11 mouse cellular contexts compared by ENCODE assay signal in genomic region chr5:141139361-141139912, GRCm38 (mm10).
DNase-seq lines count a peak whose midpoint lies in the region; ATAC-seq and TF ChIP-seq lines count a peak whose summit lies in the region.
"Had no signal": no experiment of that assay in that cellular context is flagged by ENCODE, and none has a peak within 500 bp of the region (broad histone marks: within the 10 kb centered on the region; RNA-seq: fewer than 3 reads in every experiment).

No protein-coding gene starts in this region.

- no peak overlapping the region for H3K4me3 ChIP-seq in heart, embryonic 13.5 days
- H3K4me3 ChIP-seq in heart, embryonic 12.5 days: no peak overlapping the region
- no peak overlapping the region for H3K4me3 ChIP-seq in forebrain, embryonic 14.5 days (ENCODE audit: low read depth, low read length)
- no peak overlapping the region for H3K4me3 ChIP-seq in limb, embryonic 15.5 days
- H3K4me3 ChIP-seq in intestine, postnatal 0 days (ENCODE audit: low read depth, low read length): no peak overlapping the region
- H3K4me3 ChIP-seq: left cerebral cortex, adult 2 months had no signal

- H3K36me3 ChIP-seq in heart, embryonic 13.5 days: no peaks in the 10 kb centered on the region
- no peaks in the 10 kb centered on the region for H3K36me3 ChIP-seq in heart, embryonic 12.5 days
- H3K36me3 ChIP-seq in forebrain, embryonic 14.5 days (ENCODE audit: control insufficient read depth, insufficient read depth, low read length): no peaks in the 10 kb centered on the region
- no peaks in the 10 kb centered on the region for H3K36me3 ChIP-seq in limb, embryonic 15.5 days
- H3K36me3 ChIP-seq in intestine, postnatal 0 days (ENCODE audit: control insufficient read depth, insufficient read depth): no peaks in the 10 kb centered on the region

- H3K9ac ChIP-seq in heart, embryonic 13.5 days: 0 out of 2 replicates have a peak overlapping the region, but pooled peaks have one; percentile 3
- no peak overlapping the region for H3K9ac ChIP-seq in heart, embryonic 12.5 days
- H3K9ac ChIP-seq in forebrain, embryonic 14.5 days (ENCODE audit: low read length): peak overlapping the region; percentile 36; the same call in 1 of the 2 replicates
- H3K9ac ChIP-seq in limb, embryonic 15.5 days: no peak overlapping the region
- H3K9ac ChIP-seq in intestine, postnatal 0 days (ENCODE audit: low read depth, low read length): no peak overlapping the region

- no peak for ATAC-seq in heart, embryonic 13.5 days (ENCODE audit: extremely low read depth, insufficient number of reproducible peaks, low FRiP score, low TSS enrichment)
- ATAC-seq in heart, embryonic 12.5 days (ENCODE audit: insufficient number of reproducible peaks, low FRiP score): no peak
- peak; percentile 29; the same call in 1 of the 2 replicates for ATAC-seq in forebrain, embryonic 14.5 days
- ATAC-seq in limb, embryonic 15.5 days (ENCODE audit: insufficient number of reproducible peaks, low FRiP score, low TSS enrichment, low read depth): no peak
- ATAC-seq in intestine, postnatal 0 days: no peak
- ATAC-seq: intestine, embryonic 16.5 days had no signal

- DNase-seq in brain, embryonic 14.5 days (ENCODE audit: low read depth): peak; percentile 78
- peak; percentile 59 for DNase-seq in forebrain, embryonic 14.5 days (ENCODE audit: low spot score)
- DNase-seq in cerebellum, adult 18-20 months: no peak
- no peak for DNase-seq in MN1 (ENCODE audit: low spot score)
- DNase-seq: lung, postnatal 4 days had no signal

- no peaks in the 10 kb centered on the region for H3K9me3 ChIP-seq in heart, embryonic 13.5 days
- H3K9me3 ChIP-seq in heart, embryonic 12.5 days (replicated peaks): no peaks in the 10 kb centered on the region
- no peaks in the 10 kb centered on the region for H3K9me3 ChIP-seq in forebrain, embryonic 14.5 days (replicated peaks; ENCODE audit: control insufficient read depth, low read length)
- no peaks in the 10 kb centered on the region for H3K9me3 ChIP-seq in limb, embryonic 15.5 days
- no peaks in the 10 kb centered on the region for H3K9me3 ChIP-seq in intestine, postnatal 0 days (ENCODE audit: control insufficient read depth)

- TF ChIP-seq POLR2A in brain, embryonic 14.5 days (IDR thresholded peaks at IDR 0.05; ENCODE audit: borderline replicate concordance, extremely low read depth, insufficient read depth, insufficient read length, poor library complexity, severe bottlenecking): no peak

- 50% methylated on average over 14 of the region's 14 CpGs for WGBS in heart, embryonic 13.5 days
- 56% methylated on average over 14 of the region's 14 CpGs for WGBS in heart, embryonic 12.5 days
- 5% methylated on average over 14 of the region's 14 CpGs for WGBS in forebrain, embryonic 14.5 days
- 15% methylated on average over 14 of the region's 14 CpGs for WGBS in limb, embryonic 15.5 days
- 48% methylated on average over 14 of the region's 14 CpGs for WGBS in intestine, postnatal 0 days

- peaks cover 33% of the 10 kb centered on the region for H3K4me1 ChIP-seq in heart, embryonic 13.5 days
- peaks cover 34% of the 10 kb centered on the region for H3K4me1 ChIP-seq in heart, embryonic 12.5 days (replicated peaks)
- peaks cover 9% of the 10 kb centered on the region; the same call in 1 of the 2 replicates for H3K4me1 ChIP-seq in forebrain, embryonic 14.5 days (ENCODE audit: control insufficient read depth, insufficient read depth, low read length)
- H3K4me1 ChIP-seq in limb, embryonic 15.5 days: peaks cover 8% of the 10 kb centered on the region
- no peaks in the 10 kb centered on the region for H3K4me1 ChIP-seq in intestine, postnatal 0 days (replicated peaks; ENCODE audit: control insufficient read depth, insufficient read depth, low read length)

- TF ChIP-seq CTCF in brain, embryonic 14.5 days (IDR thresholded peaks at IDR 0.05; ENCODE audit: borderline replicate concordance, extremely low read depth, insufficient read depth, insufficient read length): no peak
- no peak for TF ChIP-seq CTCF in intestine, postnatal 0 days (IDR thresholded peaks at IDR 0.05; ENCODE audit: low read depth)

- H3K27ac ChIP-seq in heart, embryonic 13.5 days (replicated peaks): peak overlapping the region; percentile 51; the same call in 1 of the 2 replicates
- no peak overlapping the region; the same call in 1 of the 2 replicates for H3K27ac ChIP-seq in heart, embryonic 12.5 days (ENCODE audit: poor library complexity, severe bottlenecking)
- H3K27ac ChIP-seq in forebrain, embryonic 14.5 days (ENCODE audit: low read depth, low read length): peak overlapping the region; percentile 9; the same call in 1 of the 2 replicates
- H3K27ac ChIP-seq in limb, embryonic 15.5 days: no peak overlapping the region
- H3K27ac ChIP-seq in intestine, postnatal 0 days (ENCODE audit: low read depth, low read length): no peak overlapping the region
- H3K27ac ChIP-seq: left cerebral cortex, adult 2 months had no signal

- peak overlapping the region; percentile 24 for H3K4me2 ChIP-seq in heart, embryonic 13.5 days
- no peak overlapping the region for H3K4me2 ChIP-seq in heart, embryonic 12.5 days
- peak overlapping the region; percentile 32 for H3K4me2 ChIP-seq in forebrain, embryonic 14.5 days (ENCODE audit: low read length)
- peak overlapping the region; percentile 15; the same call in 1 of the 2 replicates for H3K4me2 ChIP-seq in limb, embryonic 15.5 days
- no peak overlapping the region for H3K4me2 ChIP-seq in intestine, postnatal 0 days (replicated peaks; ENCODE audit: low read depth)

- H3K27me3 ChIP-seq in heart, embryonic 13.5 days (replicated peaks): no peaks in the 10 kb centered on the region
- no peaks in the 10 kb centered on the region for H3K27me3 ChIP-seq in heart, embryonic 12.5 days (replicated peaks)
- H3K27me3 ChIP-seq in forebrain, embryonic 14.5 days (replicated peaks; ENCODE audit: control insufficient read depth, insufficient read depth, low read length): no peaks in the 10 kb centered on the region
- no peaks in the 10 kb centered on the region for H3K27me3 ChIP-seq in limb, embryonic 15.5 days
- H3K27me3 ChIP-seq in intestine, postnatal 0 days (replicated peaks; ENCODE audit: control insufficient read depth, insufficient read depth, low read length): no peaks in the 10 kb centered on the region

Comparison
In these comparisons a context has a peak if more than half of its experiments do, and no peak if none do; other contexts are left out.
1. H3K27ac ChIP-seq: peak in heart, embryonic 13.5 days (single experiment) and forebrain, embryonic 14.5 days (single experiment); none in heart, embryonic 12.5 days (single experiment), limb, embryonic 15.5 days (single experiment) and intestine, postnatal 0 days (single experiment).
2. H3K4me2 ChIP-seq: peak in heart, embryonic 13.5 days (single experiment), forebrain, embryonic 14.5 days (single experiment) and limb, embryonic 15.5 days (single experiment); none in heart, embryonic 12.5 days (single experiment) and intestine, postnatal 0 days (single experiment).
3. H3K9ac ChIP-seq: peak in heart, embryonic 13.5 days (single experiment) and forebrain, embryonic 14.5 days (single experiment); none in heart, embryonic 12.5 days (single experiment), limb, embryonic 15.5 days (single experiment) and intestine, postnatal 0 days (single experiment).
4. DNase-seq: peak in brain, embryonic 14.5 days (single experiment) and forebrain, embryonic 14.5 days (single experiment); none in cerebellum, adult 18-20 months (0 of 2) and MN1 (single experiment).